Mouse (Mus musculus): ENCODE measurements around the gene Ugt1a10. TPM values are rescaled to one million over a fixed set of nuclear protein-coding genes. Genes with fewer than 3 reads are reported as not detected.

The Ugt1a10 gene
- polyA plus RNA-seq, 1 experiment from 2014 or later: 0.14 TPM

DNA sequence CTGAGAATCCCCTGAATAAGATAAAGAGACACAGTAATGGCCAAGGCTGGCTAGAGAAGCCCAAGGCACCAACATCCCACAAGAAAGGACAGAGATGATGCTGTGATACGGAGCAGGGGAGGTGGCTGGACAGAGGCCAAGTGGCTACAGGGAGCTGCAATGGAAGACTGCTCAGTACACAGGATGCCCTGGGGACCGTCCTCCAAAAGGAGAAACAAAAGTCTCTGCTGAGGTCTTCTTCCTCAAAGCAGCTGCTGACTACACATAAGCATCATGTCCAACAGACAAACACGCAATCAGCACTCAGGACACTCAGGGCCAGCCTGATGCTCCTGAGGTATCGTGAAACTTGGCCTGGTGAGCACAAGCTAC, 209.7 kb downstream of the Ugt1a10 start:
- DNase-seq (ENCODE audit: low read depth, low spot score) (no peak), ATAC-seq (no peak)
- no peak for TF ChIP-seq CTCF (IDR thresholded peaks at IDR 0.05)
- no peaks in the 10 kb centered on the region for H3K27me3 ChIP-seq
- ChIA-PET CTCF (interaction anchor here (1.1 to 6.8 kb wide), 6 partner anchors 8 to 56 kb away, joined by 3 to 93 read pairs (median 4); partner anchors contain the start of genes Hjurp and Trpm8), POLR2A (interaction anchor here (0.6 kb wide), 1 partner anchor 64 kb away, joined by 3 read pairs; no protein-coding TSS in a partner anchor)
- in situ Hi-C loops (cut with MboI; ENCODE audit: low pct_unique_long_range_greater_than_20kb): no loop called here

DNA sequence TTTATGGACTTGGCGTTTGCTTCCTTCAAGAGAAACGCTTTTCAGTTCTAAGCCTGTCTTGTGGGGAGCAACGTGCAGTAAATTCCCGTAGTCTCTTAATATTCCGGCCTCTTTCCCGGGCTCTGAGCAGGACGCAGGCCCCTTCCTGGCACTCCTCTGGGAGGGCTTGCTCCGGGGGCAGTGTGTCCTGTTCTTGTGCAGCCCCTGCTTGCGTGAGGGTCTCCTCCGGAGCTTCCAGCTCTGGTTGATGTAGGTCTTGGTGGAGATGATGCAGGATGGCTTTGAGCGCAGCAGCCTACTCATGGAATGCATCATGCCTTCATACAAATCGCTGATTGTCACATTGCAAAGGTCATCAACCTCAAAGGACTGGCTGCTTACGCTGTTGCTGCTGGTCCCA, 210.9 kb downstream of the Ugt1a10 start:
- CTCF ChIA-PET: interaction anchor here (0.6 to 6.8 kb wide), 5 partner anchors 9 to 1347 kb away, joined by 4 to 93 read pairs (median 5); partner anchors contain the start of genes Hjurp and Trpm8
- DNase-seq (ENCODE audit: low read depth, low spot score): no peak
- ATAC-seq: no peak
- H3K27me3 ChIP-seq: no peaks in the 10 kb centered on the region
- POLR2A ChIA-PET: interaction anchor here (0.7 to 1.2 kb wide), 2 partner anchors 9 to 11 kb away, joined by 3 read pairs; partner anchors contain the start of genes Hjurp and Trpm8
- in situ Hi-C loops (cut with MboI; ENCODE audit: low pct_unique_long_range_greater_than_20kb): no loop called here
- TF ChIP-seq CTCF (IDR thresholded peaks at IDR 0.05): no peak

DNA sequence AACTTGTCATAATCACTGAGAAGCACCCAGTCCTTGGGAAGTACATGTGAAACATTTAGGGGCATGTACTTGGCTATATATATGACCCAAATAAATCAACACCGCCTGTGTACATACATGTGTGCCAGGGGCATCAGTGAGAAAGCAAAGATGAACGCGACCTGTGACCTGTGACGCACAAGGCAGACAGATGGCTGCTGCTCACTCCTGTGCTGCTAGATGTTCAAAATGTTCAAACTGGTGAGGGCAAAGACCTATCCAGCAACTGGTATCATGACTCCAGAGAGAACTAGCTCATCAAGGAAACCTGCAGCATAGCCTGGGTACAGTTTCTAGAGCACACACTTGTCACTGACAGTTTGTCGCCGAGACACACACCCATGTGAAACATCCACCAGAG, 212.3 kb downstream of the Ugt1a10 start:
- in situ Hi-C loops (cut with MboI; ENCODE audit: low pct_unique_long_range_greater_than_20kb): no loop called here
- ATAC-seq: no peak
- DNase-seq (ENCODE audit: low read depth, low spot score): no peak
- CTCF ChIA-PET: interaction anchor here (6.8 kb wide), 1 partner anchor 9 kb away, joined by 93 read pairs; the partner anchor contains the start of genes Hjurp and Trpm8
- H3K27me3 ChIP-seq: no peaks in the 10 kb centered on the region
- no peak for TF ChIP-seq CTCF (IDR thresholded peaks at IDR 0.05)
- POLR2A ChIA-PET: no interaction called here

DNA sequence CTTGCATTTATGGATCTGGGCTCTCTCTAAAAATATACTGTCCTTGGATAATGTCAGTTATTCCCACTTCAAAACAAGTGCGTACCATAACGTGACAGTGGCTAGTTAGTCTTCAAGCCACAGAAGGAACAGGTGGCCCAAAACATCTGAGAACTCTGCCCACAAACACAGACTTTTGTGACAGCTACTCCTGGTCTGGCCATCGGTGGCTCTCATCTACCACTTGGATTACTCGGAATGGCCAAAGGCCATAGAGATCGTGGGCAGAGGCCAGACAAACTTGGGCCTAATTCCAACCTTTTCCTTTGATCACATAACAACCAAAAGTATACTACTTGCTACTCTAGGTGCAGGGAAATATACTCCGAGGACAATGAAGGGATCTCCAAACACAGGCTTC, 212.9 kb downstream of the Ugt1a10 start:
- CTCF ChIA-PET: no interaction called here
- no peaks in the 10 kb centered on the region for H3K27me3 ChIP-seq
- TF ChIP-seq CTCF (IDR thresholded peaks at IDR 0.05): no peak
- in situ Hi-C loops (cut with MboI; ENCODE audit: low pct_unique_long_range_greater_than_20kb): no loop called here
- POLR2A ChIA-PET: no interaction called here
- DNase-seq (ENCODE audit: low read depth, low spot score): no peak
- ATAC-seq: no peak

Other genes starting within 250 kb of the Ugt1a10 start
- gene Dgkd, start 202.1 kb upstream of the Ugt1a10 start, polyA plus RNA-seq (2021): 47.6 TPM
- gene Usp40, start 46.8 kb upstream of the Ugt1a10 start, polyA plus RNA-seq (2021): 29.5 TPM
- 0.32 TPM for gene Ugt1a9, start 15.4 kb downstream of the Ugt1a10 start, polyA plus RNA-seq (2021)
- gene Ugt1a8, start 32.4 kb downstream of the Ugt1a10 start, polyA plus RNA-seq (2021): not detected
- 46.3 TPM for gene Ugt1a7c, start 39.7 kb downstream of the Ugt1a10 start, polyA plus RNA-seq (2021)
- gene Ugt1a6b, start 47.9 kb downstream of the Ugt1a10 start, polyA plus RNA-seq (2021): 4.2 TPM
- gene Ugt1a6a, start 79.4 kb downstream of the Ugt1a10 start, polyA plus RNA-seq (2021): 21.3 TPM
- not detected for gene Ugt1a5, start 110.6 kb downstream of the Ugt1a10 start, polyA plus RNA-seq (2021)
- 5.6 TPM for gene Ugt1a2, start 145.2 kb downstream of the Ugt1a10 start, polyA plus RNA-seq (2021)
- gene Dnajb3, start 150.4 kb downstream of the Ugt1a10 start, polyA plus RNA-seq (2021): not detected
- gene Ugt1a1, start 156.6 kb downstream of the Ugt1a10 start, polyA plus RNA-seq (2021): 0.98 TPM
- 2.3 TPM for gene Mroh2a, start 171.6 kb downstream of the Ugt1a10 start, polyA plus RNA-seq (2021)
- gene Hjurp, start 222.2 kb downstream of the Ugt1a10 start, polyA plus RNA-seq (2021): 56.0 TPM
- gene Trpm8, start 222.3 kb downstream of the Ugt1a10 start, polyA plus RNA-seq (2021): 0.01 TPM

Data from Patski (cell line).